Mouse (Mus musculus) ZHBTc4 (cell line): ENCODE data around the gene Elp4.
A peak's percentile ranks its signal among the peaks of the same experiment; 100 is the strongest.

Experiments used
- DNase-seq: peaks from one replicate; pipeline ENCODE4 v3.0.0-alpha.2; 2011; ENCODE audit warnings: low read depth, low spot score

Elp4 gene

DNA sequence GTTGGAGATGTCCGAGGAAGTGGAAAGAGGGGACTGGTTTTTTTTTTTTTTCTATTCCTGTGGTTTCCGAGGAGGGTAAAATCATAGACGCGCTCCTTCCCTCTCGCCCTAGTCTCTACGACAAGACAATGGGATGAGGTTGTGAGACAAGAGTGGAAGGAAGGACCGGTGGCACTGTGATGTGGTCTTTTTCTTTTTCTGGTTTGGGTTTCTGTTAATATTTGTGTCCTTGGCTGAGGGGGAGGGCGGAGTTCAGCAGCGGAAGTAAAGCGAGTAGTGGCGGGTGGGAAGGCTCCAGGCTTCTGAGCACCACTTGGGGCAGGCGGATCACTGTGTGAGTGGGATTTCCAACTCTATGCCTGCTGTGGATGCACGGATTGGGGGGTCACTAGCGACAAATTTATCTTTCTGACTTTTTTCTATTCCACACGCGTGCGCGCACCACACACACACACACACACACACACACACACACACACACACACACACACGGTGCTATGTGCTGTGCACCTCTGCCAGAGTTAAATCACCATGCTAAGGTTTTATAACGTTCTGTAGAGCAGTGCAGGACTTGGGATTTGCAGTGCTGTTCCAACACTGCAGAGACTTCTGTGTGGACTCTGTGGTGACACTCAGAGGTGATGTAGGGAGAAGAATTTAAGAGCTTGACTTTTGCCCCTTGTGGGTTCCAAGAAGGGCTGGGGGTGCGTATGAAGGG is 221.6 kb downstream of the Elp4 start:
- peak; percentile 19 for DNase-seq

DNA sequence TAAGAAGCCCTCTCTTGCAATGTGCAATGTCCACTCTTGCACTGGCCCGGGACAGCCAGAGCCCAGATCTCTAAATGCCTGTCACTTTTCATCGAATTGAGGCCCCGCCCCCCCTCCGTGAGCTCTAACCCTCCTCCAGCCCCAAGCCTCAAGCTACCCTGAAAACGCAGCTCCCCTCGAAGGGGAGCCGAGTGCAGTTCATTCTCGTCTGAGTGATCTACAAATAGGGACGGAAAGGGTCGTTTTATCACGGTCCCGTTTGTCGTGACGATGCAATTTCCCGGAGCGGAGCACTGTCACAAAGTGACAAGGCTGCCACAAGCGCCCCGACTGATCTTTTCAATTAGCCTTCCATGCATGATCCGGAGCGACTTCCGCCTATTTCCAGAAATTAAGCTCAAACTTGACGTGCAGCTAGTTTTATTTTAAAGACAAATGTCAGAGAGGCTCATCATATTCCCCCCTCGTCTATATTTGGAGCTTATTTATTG is 222.3 kb downstream of the Elp4 start:
- peak; percentile 30 for DNase-seq

DNA sequence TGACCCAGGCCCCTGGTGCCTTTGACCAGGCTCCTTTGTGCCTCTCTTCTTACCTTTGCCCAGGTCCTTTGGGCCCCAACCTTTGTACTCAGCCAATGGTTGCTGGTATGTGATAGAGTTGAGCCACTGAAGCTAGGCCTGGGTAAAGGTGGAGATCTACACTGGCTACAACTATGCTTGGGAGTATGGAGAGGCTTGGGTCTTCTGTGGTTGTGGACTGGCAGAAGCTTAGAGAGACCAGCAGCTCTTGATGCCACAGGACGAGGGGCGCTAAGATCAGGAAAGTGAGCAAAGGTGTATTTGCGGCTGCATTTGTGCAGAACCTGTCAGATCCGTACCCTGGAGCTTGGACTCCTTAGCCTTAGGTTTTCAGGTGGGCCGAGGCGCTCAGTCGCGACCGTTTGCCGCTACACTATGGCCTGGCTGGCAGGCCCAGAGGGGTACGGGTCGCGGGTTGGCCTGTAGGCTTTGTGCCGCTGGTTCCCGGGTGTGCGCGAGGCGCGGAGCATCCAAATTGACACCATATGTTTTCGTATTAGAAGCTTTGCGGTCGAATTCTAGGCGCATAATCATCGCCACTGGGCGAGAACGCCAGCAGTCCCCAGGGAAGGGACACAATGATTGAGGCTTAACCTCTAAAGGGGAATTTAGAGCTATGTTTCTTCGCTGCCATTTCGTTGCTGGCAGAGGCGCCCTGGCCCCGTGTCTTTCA is 223.2 kb downstream of the Elp4 start:
- DNase-seq, result peak; percentile 47

DNA sequence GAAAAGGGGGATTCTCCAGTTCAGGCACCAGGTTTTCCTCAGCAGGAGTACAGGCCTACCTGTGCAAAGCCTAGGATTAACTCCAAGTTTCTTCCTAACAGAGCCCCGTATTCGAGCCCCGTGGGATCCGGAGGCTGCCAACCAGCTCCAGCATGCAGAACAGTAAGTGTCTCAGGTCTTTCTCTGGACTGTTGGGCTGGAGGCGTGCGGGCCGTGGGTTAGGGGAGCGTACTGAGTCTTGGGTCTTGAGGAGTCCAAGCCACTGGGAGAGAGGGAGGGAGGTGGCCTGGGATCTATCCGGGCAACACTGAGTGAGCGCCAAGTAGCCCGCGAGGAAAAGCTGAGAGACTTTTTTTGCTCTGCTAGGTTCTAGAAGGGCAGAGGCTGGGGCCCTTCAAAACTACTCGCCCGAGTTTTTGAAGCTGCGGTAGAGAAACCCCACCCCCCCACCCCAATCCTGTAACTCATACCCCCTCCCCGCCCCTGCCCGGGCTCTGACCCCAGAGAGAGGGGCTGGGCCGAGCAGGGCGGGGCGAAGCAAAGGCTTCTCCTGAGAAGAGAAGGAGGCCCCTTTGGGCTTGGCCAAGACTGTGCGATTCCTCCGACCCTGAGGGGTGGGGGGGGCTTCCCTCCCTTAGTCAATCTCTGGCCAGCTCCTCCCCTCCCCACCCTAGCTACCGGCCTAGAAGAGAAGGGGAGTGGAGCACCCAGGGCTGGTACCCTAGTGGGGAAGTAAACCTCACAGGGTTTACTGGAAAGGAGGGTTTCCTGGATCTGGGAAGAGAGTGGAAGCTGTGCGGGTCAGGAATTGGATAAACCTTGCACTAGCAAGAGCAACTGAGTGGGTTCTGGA is 224.0 kb downstream of the Elp4 start:
- peak; percentile 64 for DNase-seq

DNA sequence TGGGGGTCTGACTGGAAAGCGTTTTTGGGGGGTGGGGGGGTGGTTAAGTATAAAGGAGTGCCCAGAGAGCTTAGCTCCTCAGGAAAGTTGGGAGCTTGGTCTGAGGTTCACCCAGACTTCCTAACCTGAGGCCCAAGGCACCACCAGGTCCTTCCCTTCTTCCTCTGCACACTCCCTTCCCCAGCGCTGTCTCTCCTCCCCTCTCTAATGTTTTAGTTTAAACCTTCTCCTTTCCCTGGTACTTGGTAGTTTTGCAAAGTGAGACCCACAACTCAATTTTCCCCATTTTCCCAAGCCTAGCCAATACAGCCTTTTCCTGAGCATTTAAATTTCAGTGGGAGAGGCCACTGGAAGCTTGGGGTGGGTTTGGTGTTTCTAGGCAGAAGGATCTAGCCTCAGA is 225.0 kb downstream of the Elp4 start:
- DNase-seq, result no peak

DNA sequence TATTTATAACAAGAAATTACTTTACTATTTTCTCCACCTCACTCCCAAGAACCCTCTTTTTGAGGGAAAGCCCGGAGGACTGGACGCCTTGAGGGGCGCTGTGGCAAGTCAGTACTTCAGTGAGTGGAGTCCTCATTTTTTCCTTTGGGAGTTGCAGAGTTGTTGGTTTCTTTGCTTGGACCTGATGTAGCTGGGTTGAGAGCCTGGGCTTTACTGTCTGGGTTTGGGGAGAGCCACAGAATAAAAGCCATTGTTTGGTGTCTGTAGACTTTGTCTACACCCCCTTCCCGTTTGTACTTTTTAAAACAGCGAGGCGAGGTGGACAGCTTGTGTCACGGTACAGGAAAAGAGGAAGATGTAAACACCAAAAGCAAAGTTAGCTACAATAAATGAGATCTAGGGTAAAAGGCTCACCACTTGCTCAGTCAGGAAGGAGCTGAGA is 225.5 kb downstream of the Elp4 start:
- no peak for DNase-seq

DNA sequence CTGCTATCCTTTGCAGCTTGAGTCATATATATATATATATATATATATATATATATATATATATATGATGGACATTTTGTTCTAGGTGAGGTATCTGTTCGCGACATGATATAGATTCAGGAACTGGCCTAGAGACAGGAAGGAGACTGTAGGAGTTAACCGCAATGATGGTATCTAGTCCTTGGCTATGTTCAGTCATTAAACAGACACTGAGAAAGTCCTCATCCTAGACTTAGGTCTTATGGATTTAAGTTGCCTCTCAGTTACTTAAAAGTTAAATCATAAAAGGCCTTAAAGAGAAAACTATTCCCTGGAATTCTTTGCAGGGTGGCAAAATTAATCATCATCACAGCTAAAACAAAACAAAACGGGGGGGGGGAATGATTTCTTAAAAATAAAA is 226.1 kb downstream of the Elp4 start:
- no peak for DNase-seq

DNA sequence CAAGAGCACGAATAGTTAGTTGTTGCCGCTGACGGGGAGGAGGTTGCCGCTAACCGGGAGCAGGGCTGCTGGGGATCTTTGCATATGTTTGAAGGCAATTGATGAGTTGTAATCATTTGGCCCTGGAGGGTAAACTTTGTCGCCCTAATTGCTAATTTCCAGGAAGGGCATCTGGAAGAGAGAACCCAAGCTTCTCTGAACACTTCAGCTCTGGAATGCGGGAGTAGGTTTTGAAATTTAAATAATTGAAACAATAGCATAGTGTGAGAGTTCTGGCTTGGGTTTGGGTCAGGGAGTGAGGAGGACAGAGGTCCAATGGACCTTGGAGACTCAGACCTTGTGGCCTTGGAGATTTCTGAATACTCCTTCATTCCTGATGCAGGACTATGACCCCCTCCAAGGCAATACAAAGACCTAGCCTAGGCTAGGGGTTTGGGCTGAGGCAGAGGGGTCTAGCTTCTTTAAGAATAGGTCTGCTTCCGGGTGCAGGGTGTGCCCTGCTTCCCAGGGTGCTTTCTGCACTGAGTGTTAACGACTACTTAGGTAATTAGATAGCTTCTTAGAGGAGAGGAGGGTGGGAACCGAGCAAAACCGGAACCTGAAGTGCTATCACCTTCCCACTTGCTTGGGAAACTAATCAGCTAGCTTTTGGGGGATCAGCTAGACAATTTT is 226.8 kb downstream of the Elp4 start:
- DNase-seq, result peak; percentile 77

DNA sequence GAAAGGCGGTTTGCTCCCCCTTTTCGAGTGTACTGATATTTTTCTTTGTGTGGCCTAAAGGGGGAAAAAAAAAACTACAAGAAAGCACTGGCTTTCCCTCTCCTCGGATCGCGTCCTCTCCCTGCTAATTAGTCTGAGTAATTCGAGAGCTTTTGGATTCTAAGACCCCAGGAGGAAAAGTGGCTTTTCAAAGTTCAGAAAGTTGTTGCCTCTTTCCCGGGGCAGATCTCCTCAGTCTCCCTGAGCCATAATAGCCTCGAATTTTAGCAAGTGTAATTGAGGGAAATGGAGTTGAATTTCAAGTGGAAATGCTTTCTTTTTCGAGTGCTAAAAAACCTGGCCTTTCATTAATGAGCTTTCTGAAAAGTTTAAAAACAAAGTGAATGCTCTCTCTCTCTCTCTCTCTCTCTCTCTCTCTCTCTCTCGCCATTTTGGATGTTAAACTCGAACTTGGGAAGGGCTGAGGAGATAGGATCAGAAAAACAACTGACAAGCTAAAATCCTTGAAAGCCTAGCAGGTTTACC is 227.4 kb downstream of the Elp4 start:
- no peak for DNase-seq

DNA sequence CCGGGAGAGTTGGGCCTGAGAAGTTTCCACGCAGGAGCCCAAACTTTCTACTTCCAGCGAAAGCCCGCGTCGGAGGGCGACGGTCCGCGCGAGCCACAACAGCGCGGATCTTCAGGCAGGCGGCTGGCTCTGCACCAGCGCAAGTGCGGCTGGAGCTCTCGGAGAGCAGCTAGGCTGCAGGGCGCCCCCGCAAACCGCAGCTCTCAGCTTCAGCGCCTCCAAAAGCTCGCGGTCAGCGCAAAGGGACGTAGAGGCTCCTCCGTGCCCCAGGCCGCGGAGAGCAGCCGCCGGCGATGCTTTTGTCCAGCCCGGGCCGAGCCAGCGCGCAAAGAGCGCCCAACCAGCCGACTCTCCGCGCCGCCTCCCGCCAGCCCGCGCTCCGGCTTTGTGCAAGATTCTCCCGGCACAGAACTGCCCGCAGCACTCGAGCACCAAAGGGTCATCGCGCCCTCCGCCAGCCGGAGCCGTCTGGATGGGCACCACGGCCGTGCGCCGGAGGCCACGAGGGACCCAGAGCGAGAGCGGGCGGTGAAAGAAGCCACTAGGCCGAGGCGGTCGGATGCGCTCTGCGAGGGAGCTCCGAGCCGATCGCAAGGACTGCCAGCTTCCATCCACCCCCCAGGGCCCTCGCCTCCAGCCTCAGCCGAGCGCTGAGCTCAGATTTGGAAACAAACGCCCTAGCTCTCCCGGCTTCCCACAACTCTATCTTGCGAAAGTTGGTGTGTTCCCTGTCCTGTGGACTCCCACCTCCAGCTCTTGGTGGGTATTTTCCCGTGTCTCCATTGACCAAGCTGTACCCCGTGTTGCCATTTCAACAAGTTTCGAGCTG is 228.1 kb downstream of the Elp4 start:
- peak; percentile 69 for DNase-seq

DNA sequence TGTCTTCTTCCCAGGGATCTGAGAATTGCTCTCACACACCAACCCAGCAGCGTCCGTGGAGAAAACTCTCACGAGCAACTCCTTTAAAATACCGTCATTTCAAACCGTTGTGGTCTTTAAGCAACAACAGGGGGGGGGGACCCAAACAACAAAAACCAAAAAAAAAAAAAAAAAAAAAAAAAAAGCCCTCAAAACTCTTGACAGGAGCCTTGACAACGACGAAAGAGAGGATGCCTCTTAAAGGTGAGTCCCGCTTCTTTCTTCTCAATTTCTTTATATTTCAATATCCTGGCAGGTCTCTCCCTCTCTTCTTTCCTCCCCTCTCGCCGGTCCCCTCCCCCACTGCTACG is 228.7 kb downstream of the Elp4 start:
- no peak for DNase-seq

DNA sequence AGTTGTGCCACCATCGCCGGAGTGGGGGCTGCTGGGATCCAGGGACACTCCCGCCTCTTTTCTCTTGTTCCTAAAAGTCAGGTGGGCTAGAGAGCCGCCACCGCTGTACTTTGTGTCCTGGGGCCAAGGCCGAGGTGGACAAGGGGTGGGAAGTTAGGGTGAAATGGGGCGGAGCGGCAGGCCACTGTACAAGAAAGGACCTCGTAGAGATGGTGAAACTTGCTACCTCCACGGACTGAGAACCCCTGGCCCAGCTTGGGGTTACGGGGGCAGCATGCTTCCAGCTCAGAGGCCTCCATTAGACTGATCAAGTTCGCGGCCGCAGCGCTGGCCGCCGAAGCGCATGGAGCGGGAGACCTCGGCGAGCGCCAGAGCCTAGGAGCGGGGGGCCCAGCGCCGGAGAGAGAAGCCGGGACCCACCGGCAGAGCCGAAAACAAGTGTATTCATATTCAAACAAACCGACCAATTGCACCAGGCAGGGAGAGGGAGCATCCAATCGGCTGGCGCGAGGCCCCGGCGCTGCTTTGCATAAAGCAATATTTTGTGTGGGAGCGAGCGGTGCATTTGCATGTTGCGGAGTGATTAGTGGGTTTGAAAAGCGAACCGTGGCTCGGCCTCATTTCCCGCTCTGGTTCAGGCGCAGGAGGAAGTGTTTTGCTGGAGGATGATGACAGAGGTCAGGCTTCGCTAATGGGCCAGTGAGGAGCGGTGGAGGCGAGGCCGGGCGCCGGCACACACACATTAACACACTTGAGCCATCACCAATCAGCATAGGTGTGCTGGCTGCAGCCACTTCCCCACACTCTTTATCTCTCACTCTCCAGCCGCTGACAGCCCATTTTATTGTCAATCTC is 229.3 kb downstream of the Elp4 start:
- DNase-seq, result peak; percentile 71

DNA sequence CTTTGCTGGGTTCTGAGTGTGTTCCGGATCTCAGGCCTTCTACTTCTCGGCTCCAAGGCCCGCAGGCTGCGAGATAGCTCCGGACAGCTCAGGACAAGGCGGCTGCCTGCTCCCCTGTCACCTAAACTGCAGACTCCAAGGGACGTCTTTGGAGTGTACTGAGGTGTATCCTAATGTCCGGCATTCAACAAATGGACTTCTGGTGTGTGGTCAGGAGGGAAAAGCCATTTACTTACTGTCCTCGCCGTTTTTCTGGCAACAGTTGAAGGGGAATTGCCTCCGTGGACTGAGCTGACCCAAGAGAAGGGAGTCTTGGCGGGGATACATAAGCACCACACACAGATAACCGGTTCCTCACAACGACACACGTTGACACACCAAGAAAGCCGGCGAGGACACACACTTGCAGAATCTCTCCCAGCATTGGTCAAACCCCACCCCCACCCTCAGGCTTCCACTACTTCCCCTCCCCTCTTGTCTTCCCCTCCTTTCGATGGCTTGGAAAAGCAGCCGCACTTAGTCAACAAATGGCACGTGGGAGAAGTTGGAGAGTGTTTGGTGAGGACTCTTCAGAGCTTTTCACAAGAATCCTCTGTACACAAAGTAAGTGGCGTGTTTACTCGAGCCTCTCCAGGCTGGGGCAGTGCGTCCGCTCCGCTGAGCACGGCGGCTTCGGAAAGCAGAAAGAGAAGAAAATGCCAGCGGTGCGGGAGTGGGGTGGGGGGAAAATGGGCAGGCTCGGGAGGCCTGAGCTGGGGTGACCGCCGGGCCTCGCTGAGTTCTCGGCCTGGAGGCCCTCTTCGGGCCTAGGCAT is 230.1 kb downstream of the Elp4 start:
- peak; percentile 53 for DNase-seq

DNA sequence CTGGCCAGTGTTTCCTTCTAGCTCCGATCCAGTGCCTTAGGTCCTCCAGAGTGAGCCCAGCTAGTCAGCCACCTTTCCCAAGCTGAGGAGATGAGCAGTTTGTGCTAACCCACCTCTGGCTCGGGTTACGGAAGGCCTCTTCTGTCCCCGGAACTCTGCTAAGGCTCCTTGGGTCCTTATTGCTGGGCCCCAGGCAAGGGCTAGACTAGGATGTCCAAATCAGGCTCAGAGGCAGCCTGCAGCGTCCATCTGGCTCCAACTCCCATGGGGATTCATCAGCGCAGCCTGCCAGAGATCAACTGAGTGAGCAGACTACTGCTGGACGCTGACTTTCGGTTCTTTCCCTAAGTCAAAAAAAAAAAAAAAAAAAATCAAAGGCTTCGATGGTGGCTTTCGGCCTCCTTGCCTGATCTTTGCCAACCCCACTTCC is 230.7 kb downstream of the Elp4 start:
- DNase-seq, result peak; percentile 43

DNA sequence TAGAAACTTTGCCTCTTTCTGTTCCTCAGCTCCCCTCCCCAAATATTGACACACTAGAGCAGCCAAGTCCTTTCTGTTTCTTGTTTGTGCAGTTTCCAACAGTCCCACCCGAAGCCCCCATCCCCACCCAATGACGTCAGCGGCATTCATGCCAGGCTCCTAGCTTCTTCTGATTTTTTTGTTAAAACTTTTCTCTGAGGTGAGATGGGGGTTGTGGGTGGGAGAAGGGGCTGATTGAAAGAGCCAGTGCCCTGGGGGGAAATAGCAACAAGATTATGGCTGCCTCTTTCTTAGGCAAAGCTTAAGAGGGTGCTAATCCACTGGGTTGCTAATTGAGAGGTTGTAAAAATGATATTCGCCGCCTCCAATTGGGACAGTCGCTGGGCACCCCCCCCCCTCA is 231.3 kb downstream of the Elp4 start:
- no peak for DNase-seq

DNA sequence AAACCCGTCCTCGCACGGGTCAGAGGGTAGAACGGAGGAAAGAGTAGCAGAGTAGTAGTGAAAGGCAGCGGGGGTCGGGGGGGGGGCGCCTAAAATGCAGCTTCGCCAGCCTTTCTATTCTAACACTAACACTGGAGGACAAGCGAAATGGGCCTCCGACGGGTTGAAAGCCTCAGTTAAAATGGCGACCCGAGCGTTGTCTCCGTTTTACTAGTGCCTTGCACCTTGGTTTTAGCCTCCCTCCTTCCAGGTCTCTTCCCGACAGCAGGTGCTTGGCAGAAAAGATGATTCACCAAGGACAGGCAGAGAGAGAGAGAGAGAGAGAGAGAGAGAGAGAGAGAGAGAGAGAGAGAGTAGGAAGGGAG is 231.8 kb downstream of the Elp4 start:
- DNase-seq, result peak; percentile 39

DNA sequence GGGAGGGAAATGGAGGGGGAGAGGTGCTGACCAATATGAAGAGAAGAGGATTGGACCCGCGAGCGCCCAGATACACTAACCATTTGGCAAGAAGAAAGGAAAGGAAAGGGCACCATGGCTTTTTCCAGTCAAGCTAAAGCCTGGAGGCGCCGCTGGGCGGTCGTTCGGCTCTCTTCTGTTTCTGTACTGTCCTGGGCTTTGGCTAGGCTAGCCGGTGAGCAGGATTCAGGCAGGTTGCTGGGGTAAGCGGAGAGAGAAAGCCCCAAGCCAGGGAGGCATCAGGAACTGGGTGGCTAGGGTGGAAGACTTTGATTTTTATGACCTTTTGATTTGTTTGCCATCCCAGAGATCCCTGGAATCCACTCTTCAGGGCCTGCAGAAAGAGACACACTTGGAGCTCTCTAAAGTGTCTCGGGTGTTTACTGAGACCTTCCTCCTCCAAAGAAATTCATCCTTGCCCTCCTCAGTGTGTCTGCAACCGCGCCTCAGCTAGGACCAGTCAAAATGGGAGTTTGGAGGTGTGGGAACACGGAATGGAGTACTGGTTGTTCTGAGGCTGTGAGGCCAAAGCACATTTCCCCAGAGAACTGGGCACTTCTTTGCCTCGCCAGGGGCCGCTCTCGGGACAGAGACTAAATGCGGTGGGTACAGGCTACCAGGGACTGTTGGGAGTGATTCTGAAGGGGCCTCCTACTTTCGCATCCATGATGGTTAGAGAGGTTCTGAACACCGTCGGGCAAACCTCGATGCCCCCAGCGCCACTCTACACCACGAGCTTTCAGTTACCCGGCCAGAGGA is 232.4 kb downstream of the Elp4 start:
- peak; percentile 21 for DNase-seq
